Mouse (Mus musculus) heart, embryonic 11.5 days (tissue): Measurements from ENCODE around the gene Morf4l1. TPM values are rescaled to one million over a fixed set of nuclear protein-coding genes. Genes with fewer than 3 reads are reported as not detected.
"Not testable (repeated sequence)": the region's sequence is repeated elsewhere in the genome, so short reads cannot be mapped to it uniquely, and the experiment has no call there.

Source experiments
- ATAC-seq: fragments of 200-750 bp; cut with Nextera tagmentation; replicated peaks from 2 replicates; pipeline ENCODE4 v1.8.0; 2017; ENCODE audit warnings: moderate library complexity; ENCODE audit not compliant: insufficient number of reproducible peaks, low FRiP score, low TSS enrichment
- H3K27ac ChIP-seq: fragments of 300-500 bp; sonication (generic); 2 replicates; pipeline ENCODE4 v1.5.1; 2014; ENCODE audit warnings: mild to moderate bottlenecking, low read depth, low read length
- H3K27me3 ChIP-seq: fragments of 300-500 bp; sonication (generic); 2 replicates; pipeline ENCODE4 v1.6.1; 2014; ENCODE audit warnings: mild to moderate bottlenecking, low read length, mixed read lengths; ENCODE audit not compliant: control insufficient read depth, insufficient read depth
- H3K36me3 ChIP-seq: fragments of 300-500 bp; sonication (generic); 2 replicates; pipeline ENCODE4 v1.6.1; 2014; ENCODE audit warnings: mild to moderate bottlenecking, low read length, moderate library complexity, mixed read lengths; ENCODE audit not compliant: control insufficient read depth, insufficient read depth
- H3K4me1 ChIP-seq: fragments of 300-500 bp; sonication (generic); 2 replicates; pipeline ENCODE4 v1.6.1; 2014; ENCODE audit warnings: low read length; ENCODE audit not compliant: control insufficient read depth, insufficient read depth
- H3K4me2 ChIP-seq: fragments of 300-500 bp; sonication (generic); 2 replicates; pipeline ENCODE4 v1.6.1; 2014; ENCODE audit warnings: mild to moderate bottlenecking, moderate library complexity
- H3K4me3 ChIP-seq: fragments of 300-500 bp; sonication (generic); 2 replicates; pipeline ENCODE4 v1.5.1; 2014; ENCODE audit warnings: low read depth, low read length
- H3K9ac ChIP-seq: fragments of 300-500 bp; sonication (generic); 2 replicates; pipeline ENCODE4 v1.6.1; 2014; ENCODE audit warnings: mild to moderate bottlenecking, low read depth, low read length, moderate library complexity
- H3K9me3 ChIP-seq: fragments of 300-500 bp; sonication (generic); replicated peaks from 2 replicates; pipeline ENCODE4 v1.6.1; 2016; ENCODE audit warnings: low read length; ENCODE audit not compliant: control insufficient read depth
- WGBS: fragments of 180-500 bp; shearing (Covaris S2); extraction: QIAGEN DNeasy Blood & Tissue Kit; methylation state at CpG from one replicate; pipeline ENCODE4 v1.1.7; 2014; ENCODE audit not compliant: insufficient replicate concordance; 5-methylcytosine and 5-hydroxymethylcytosine counted together
- polyA plus RNA-seq: library from polyadenylated mRNA; unstranded; fragments of >200 nt; fragmentation: Nextera tagmentation; extraction: Ambion mirVana; gene quantifications from 2 replicates; pipeline ENCODE4 v1.2.1, GENCODE M21; 2014

Gene Morf4l1
- polyA plus RNA-seq, 1 experiment from 2014 or later: 376 TPM

- H3K4me3 ChIP-seq: peak within 1 kb of the TSS; percentile 60
- H3K9me3 ChIP-seq: no peaks in the 10 kb centered on the region
- peak within 1 kb of the TSS; percentile 41; the same call in 1 of the 2 replicates for H3K27ac ChIP-seq
- no peaks in the 10 kb centered on the region for H3K27me3 ChIP-seq
- H3K4me2 ChIP-seq: peak within 1 kb of the TSS; percentile 92
- no peaks in the 10 kb centered on the region for H3K36me3 ChIP-seq
- no peaks in the 10 kb centered on the region for H3K4me1 ChIP-seq
- no peak for ATAC-seq
- 66% methylated on average over 2 of the region's 2 CpGs for WGBS
- peak within 1 kb of the TSS; percentile 73 for H3K9ac ChIP-seq
Measured at GRCm38 (mm10) chr9:90053852-90054251, 60.7 kb downstream of the Morf4l1 start, which contains the start of gene Ctsh. Gene Ctsh, plus strand, starts transcription at chr9:90054152.

DNA sequence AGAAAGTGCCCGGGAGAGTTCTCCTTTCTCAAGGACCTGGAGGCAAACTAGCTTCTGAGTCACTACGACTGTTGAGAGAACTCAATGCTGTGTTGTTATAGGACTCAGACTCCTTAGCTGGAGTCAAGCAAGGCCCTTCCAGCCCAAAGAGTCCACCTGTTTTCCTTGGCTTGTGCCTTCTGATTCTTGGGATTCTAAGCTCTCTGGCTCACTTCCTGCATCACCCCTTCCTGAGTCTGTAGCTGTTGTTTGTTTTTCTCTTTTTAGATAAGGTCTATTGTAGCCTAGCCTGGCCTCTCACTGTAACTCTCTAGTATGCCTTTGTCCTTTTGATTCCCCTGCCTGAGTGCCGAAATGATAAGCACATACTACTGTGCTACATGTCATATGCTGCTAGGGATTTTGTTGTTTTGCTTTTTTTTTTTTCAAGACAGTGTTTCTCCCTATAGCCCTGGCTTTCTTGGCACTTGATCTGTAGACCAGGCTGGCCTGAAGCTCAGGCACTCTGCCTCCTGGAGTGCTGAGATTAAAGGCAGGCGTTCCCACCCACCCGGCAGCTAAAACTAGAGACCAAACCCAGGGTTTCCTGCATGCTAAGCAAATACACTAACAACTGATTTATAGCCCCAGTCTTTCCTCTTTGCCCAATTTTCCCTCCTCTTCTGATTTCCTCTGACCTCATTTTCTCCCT lies 66.5 kb downstream of the Morf4l1 start:
- 0 out of 2 replicates have a peak overlapping the region, but pooled peaks have one; percentile 46 for H3K27ac ChIP-seq
- no peaks in the 10 kb centered on the region for H3K36me3 ChIP-seq
- 38% methylated on average over 5 of the region's 5 CpGs for whole genome bisulfite sequencing
- no peak overlapping the region for H3K4me2 ChIP-seq
- no peaks in the 10 kb centered on the region for H3K4me1 ChIP-seq
- H3K27me3 ChIP-seq: no peaks in the 10 kb centered on the region
- no peak overlapping the region for H3K4me3 ChIP-seq
- ATAC-seq: peak; percentile 46; the same call in 1 of the 2 replicates
- peaks cover 3% of the 10 kb centered on the region; the same call in 1 of the 2 replicates for H3K9me3 ChIP-seq
- no peak overlapping the region for H3K9ac ChIP-seq

- Histone ChIP-seq H3K4me1 (no peaks in the 10 kb centered on the region), H3K36me3 (no peaks in the 10 kb centered on the region), H3K9me3 (peaks cover 3% of the 10 kb centered on the region; the same call in 1 of the 2 replicates), H3K4me2 (no peak overlapping the region), H3K27ac (no peak overlapping the region), H3K27me3 (no peaks in the 10 kb centered on the region), H3K4me3 (no peak overlapping the region), H3K9ac (no peak overlapping the region)
- WGBS: 87% methylated on average over 7 of the region's 7 CpGs
- no peak for ATAC-seq
Measured at GRCm38 (mm10) chr9:90045191-90045590, 69.4 kb downstream of the Morf4l1 start.

DNA sequence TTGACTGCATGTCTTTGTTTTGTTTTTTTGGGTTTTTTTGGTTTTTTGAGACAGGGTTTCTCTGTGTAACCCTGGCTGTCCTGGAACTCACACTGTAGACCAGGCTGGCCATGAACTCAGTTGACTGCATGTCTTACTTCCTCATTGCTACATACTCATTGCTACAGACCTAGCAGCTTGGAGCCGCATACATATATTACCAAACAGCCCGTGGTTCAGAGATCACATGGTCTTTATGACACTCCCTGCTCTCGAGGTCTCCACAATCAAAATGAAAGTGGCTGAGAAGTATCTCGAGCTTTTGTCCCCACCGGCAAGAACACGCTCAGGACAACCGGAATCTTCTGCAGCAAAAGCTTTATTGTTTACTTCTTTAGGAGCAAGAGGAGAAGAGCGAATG lies 71.7 kb downstream of the Morf4l1 start:
- not testable (repeated sequence) for H3K4me1 ChIP-seq, H3K27me3 ChIP-seq, H3K4me3 ChIP-seq, H3K9ac ChIP-seq, H3K36me3 ChIP-seq, H3K9me3 ChIP-seq, ATAC-seq, H3K27ac ChIP-seq, H3K4me2 ChIP-seq
- WGBS: 79% methylated on average over 8 of the region's 8 CpGs

Other genes with a start within 250 kb of the Morf4l1 start
- 0.10 and 0.19 TPM in 2 replicates for gene Rasgrf1, start 204.9 kb downstream of the Morf4l1 start, polyA plus RNA-seq
- gene Ctsh, start 60.6 kb downstream of the Morf4l1 start, polyA plus RNA-seq: 28.8 and 32.8 TPM in 2 replicates
- 4.2 and 4.9 TPM in 2 replicates for gene Adamts7, start 48.3 kb upstream of the Morf4l1 start, polyA plus RNA-seq
- 6.3 and 6.7 TPM in 2 replicates for gene Tbc1d2b, start 156.0 kb upstream of the Morf4l1 start, polyA plus RNA-seq